Mouse (Mus musculus): ENCODE results near the gene Crygd. TPM values are rescaled to one million over a fixed set of nuclear protein-coding genes. Genes with fewer than 3 reads are reported as not detected.
A peak's percentile ranks its signal among the peaks of the same experiment; 100 is the strongest.

Gene Crygd
- total RNA-seq, 2 experiments from 2014 or later, result not detected

DNA sequence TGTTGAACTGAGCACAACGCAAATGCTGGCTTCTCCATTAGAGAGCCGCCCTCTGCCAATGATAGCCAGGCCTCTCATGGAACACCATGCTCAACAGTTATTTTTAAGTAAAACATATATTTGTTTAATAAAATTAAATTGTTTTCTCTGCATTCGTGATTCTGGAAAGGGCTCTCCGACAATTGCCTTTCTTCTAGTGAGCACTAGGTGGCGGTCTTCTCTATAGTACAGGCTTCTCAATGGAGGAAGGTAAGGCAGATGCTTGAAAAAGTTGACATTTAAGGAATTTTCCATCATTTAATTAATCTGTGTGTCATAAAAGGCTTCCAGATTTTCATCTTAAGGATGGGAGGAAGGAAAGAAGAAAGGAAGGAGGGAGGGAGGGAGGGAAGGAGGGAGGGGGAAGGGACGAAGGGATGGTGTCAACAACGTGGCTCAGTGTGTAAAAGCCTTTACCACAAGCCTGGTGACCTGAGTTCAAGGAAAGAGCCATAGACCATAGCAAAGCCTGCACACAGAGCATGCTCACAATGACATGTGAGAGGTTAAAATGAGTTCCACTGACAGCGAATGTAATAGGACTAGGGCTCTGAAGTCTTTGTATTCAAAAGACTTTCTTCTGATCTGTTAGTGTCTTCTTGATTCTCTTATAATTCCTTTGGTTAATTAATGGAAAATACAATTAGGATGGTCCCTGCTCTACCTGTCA, 16.7 kb downstream of the Crygd start:
- intact Hi-C loops (cut with DNase I), result loop anchor here (5.0 kb wide), 1 partner anchor 131 kb away; no protein-coding TSS in a partner anchor
- peak; percentile 4 to 41 for DNase-seq

DNA sequence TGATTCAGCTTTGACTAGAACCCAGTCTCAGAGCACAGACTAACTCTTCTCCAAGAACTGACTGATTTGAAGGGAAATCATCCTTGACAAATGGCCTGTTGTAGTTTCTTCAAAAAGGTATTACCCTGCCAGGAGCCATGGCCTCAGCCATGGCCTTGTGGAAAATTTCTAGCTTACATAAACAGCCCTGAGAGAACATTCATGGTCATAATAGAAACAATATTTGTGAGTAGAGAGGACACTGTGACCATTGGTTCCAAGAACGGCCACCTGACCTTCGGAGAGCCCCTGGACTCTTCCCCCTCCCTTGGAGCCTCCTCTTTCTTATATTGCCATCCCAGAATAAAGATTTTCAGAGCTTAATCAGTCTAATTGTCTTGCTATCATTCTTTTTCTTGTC, 19.8 kb downstream of the Crygd start:
- DNase-seq, result no peak
- intact Hi-C loops (cut with DNase I), result no loop called here

DNA sequence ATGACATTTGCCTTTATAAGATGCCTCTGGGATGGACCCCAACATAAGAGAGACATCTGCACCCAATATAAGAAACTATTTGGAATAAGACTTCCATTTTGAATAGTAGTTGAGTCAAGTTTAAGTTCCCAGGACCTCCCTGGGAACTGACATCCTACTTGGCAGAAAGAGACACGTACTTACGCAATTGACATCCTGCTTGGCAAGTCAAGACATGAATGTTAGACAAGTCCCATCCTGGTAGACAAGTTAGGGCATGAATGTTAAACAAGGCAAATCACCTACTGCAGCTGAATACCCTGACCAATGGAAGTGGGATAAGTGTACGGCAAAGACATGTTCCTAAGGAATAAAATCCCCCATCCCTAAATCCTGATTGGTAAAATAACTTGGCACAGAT, 21.4 kb downstream of the Crygd start:
- intact Hi-C loops (cut with DNase I), result no loop called here

DNA sequence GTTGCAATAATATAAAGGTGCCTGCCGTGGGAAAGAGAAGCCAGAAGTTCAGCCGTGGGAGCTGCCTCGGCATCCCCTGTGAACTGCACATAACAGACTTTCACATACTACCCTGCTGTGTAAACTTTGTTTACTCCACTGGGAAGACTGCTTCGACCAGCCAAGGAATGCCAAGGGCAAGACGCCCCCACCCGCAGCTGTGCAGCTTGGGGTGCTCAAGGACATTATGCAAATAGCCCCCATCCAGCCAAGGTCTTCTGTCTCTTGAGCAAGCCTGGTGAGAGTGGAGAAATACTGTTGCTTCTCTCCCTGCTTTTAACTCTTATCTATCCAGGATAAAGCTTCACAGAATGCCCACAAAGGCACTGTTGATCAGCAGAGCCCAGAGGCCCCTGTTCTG, 22.4 kb downstream of the Crygd start:
- no peak for DNase-seq
- intact Hi-C loops (cut with DNase I), result no loop called here

More for the DNA sequence above, 21.4 kb downstream of the Crygd start:
- DNase-seq, result no peak

DNA sequence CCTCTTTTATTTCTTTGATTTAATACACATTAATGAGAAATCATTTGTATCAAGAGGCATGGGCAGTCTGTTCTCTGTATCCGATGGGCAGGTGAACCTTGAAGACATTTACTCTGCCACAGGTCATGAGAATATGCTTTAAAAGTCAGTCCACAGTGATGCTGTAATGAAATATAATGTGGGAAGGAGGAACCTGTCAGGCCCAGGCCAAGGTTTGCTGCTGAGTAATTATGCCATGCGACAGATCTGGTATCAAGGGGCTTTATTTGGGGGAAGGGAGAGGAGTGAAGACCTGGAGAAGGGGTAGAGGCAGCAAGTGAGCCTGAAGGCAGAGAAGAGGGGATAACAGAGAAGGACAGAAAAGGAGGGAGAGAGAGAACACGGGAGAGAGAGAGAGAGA, 23.6 kb downstream of the Crygd start:
- DNase-seq, result no peak
- intact Hi-C loops (cut with DNase I), result no loop called here

DNA sequence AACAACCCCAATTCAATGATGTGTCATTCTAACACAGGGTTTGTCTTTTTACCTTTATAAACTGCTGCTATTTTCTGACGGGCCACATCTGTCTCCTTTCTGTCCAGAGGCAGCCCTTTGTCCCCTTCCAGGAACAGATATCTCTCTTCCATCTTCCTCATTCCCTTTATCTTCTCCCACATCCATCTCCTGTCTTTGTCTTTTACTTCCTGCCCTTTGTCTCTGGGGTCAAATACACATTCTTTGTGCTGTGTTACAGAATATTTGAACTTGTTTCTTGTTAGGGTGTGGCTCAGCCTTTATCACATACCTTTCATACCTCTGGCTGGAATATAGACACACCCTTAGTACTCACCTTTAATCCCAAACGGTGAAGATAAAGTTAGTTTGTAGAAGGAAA, 25.7 kb downstream of the Crygd start:
- DNase-seq, result no peak
- intact Hi-C loops (cut with DNase I), result no loop called here

DNA sequence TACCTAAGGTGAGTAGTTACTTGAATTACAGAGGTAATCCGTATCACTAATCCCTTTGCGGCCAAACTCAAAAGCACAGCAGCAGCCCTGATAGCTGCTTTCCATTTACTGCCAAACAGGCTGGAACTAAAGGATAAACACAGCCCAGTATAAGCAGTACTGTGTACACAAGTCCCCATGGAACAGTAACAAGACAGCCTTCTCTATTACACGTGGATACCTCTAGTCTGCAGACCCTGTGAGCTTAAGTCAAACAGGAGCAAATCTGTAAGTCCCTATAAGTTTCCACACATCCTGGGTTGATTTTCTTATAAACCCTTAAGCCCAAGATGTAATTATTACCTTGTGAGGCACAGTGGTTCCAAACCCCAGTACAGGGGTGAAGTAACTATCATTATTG, 27.7 kb downstream of the Crygd start:
- DNase-seq, result no peak
- intact Hi-C loops (cut with DNase I), result no loop called here

DNA sequence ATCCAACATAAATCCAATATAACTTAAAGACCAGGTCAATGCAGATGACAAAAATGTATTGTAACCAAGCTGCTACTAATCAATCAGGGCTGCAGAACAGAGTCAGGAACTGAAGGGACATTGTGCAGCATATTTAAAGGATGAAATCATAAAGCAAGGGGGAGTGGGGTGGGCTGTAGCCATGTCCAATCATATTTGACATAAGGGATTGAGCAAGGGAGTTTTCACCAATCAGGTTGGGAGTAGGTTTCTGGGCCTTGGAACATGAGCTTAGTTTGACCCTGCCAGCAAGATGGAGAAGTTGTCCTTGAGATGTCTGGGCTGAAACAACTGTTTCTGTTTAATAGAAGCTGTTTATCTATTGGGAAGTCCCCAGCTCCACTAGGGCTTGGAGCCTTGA, 30.6 kb downstream of the Crygd start, which contains the start of gene Akr1cl:
Akr1cl (minus strand) TSS at position 119 of the 400 bp plus-strand sequence.
- DNase-seq, result no peak

DNA sequence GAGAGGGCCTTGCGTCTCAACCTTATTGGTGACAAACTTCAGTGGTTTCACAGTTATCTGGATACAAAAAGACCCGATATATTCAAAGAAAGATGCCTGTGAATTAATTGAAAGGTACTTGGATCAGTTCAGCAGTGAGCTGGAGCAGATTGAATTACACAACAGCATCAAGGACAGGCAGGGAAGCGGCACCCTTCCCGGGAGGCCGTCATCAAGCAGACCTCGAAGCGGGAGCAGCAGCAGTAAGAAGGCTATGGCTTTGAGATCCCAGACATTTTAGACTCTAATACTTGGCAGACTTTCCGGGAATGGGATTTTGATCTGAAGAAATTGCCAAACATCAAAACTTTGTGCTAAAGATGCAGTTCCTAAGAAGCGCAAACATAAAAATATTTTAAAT, 35.0 kb downstream of the Crygd start:
- intact Hi-C loops (cut with DNase I), result no loop called here
- DNase-seq, result no peak

More for the DNA sequence above, 30.6 kb downstream of the Crygd start, which contains the start of gene Akr1cl:
- intact Hi-C loops (cut with DNase I), result no loop called here

DNA sequence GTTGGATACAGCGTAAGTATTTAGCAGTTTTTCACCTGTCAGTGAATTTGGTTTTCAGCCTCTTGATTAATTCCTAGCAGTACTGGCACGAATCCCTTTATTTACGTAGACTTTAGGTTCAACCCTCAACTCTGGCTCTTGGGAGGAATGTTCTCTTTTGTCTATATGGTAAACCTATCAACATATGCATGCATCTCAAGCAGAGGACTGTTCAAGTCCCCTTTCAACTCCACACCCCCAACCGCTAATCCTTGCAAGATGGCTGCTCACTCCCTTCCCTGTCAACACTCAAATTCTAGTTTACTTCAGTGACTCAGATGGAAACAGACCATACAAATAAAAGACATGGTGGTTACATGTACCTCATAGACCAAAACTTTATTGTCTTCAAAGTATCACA, 50.5 kb downstream of the Crygd start:
- intact Hi-C loops (cut with DNase I), result loop anchor here (5.0 kb wide), 1 partner anchor 395 kb away; the partner anchor contains the start of gene Mettl21a
- DNase-seq, result no peak

Other genes starting within 250 kb of the Crygd start
- 10 to 100 TPM in 1 of 2 experiments, 1 to 10 TPM in 1; 6.8 to 10.8 TPM for gene Plekhm3, start 106.6 kb downstream of the Crygd start, total RNA-seq (2021)
- gene Akr1cl, start 30.7 kb downstream of the Crygd start, total RNA-seq (2021), result under 1 TPM in 1 of 2 experiments, not detected in 1; 0.29 TPM
- not detected for gene Cryge, start 12.3 kb downstream of the Crygd start, total RNA-seq (2021)
- not detected for gene Crygc, start 10.2 kb upstream of the Crygd start, total RNA-seq (2021)
- gene Crygb, start 18.8 kb upstream of the Crygd start, total RNA-seq (2021), result not detected
- not detected for gene Cryga, start 39.9 kb upstream of the Crygd start, total RNA-seq (2021)
- not detected for gene Gm28845, start 56.1 kb upstream of the Crygd start, total RNA-seq (2021)
- gene D630023F18Rik, start 59.8 kb upstream of the Crygd start, total RNA-seq (2021), result not detected
- 10 to 100 TPM; 54.2 to 76.5 TPM for gene Idh1, start 123.0 kb upstream of the Crygd start, total RNA-seq (2021)
- gene Pikfyve, start 123.2 kb upstream of the Crygd start, total RNA-seq (2021), result 10 to 100 TPM; 12.7 to 13.5 TPM
- gene Pth2r, start 218.6 kb upstream of the Crygd start, total RNA-seq (2021), result not detected